Mouse (Mus musculus): ENCODE measurements around the gene Faap100. TPM values are rescaled to one million over a fixed set of nuclear protein-coding genes. Genes with fewer than 3 reads are reported as not detected.

The Faap100 gene
- polyA plus RNA-seq, 1 experiment from 2014 or later, result 74.1 TPM

GRCm38 (mm10) chr11:120373820-120374586 lies 4.6 kb downstream of the Faap100 start:
- Histone ChIP-seq H3K4me1 (peaks cover 33% of the 10 kb centered on the region), H3K36me3 (peaks cover 57% of the 10 kb centered on the region), H3K27me3 (no peaks in the 10 kb centered on the region), H3K27ac (replicated peaks) (no peak overlapping the region), H3K4me3 (no peak overlapping the region), H3K9me3 (no peaks in the 10 kb centered on the region), H3K4me2 (replicated peaks) (no peak overlapping the region), H3K9ac (replicated peaks) (no peak overlapping the region)
- ATAC-seq (replicated peaks), result no peak
- WGBS, result 73% methylated on average over 23 of the region's 23 CpGs

- no peak overlapping the region for H3K4me2 ChIP-seq (replicated peaks)
- no peak overlapping the region for H3K4me3 ChIP-seq
- H3K9me3 ChIP-seq, result no peaks in the 10 kb centered on the region
- ATAC-seq (replicated peaks), result no peak
- H3K9ac ChIP-seq (replicated peaks), result no peak overlapping the region
- no peaks in the 10 kb centered on the region for H3K27me3 ChIP-seq
- peaks cover 28% of the 10 kb centered on the region for H3K4me1 ChIP-seq
- no peak overlapping the region for H3K27ac ChIP-seq (replicated peaks)
- WGBS, result 65% methylated on average over 13 of the region's 13 CpGs
- peaks cover 60% of the 10 kb centered on the region for H3K36me3 ChIP-seq
Observed at GRCm38 (mm10) chr11:120373025-120373424, 5.5 kb downstream of the Faap100 start.

- H3K9ac ChIP-seq (replicated peaks), result no peak overlapping the region
Observed at GRCm38 (mm10) chr11:120369656-120370055, 8.9 kb downstream of the Faap100 start.

GRCm38 (mm10) chr11:120366443-120367027 lies 12.0 kb downstream of the Faap100 start:
- Histone ChIP-seq H3K36me3 (peaks cover 16% of the 10 kb centered on the region; the same call in 1 of the 2 replicates), H3K4me3 (no peak overlapping the region), H3K4me1 (peaks cover 21% of the 10 kb centered on the region), H3K9me3 (no peaks in the 10 kb centered on the region), H3K27ac (replicated peaks) (no peak overlapping the region), H3K27me3 (no peaks in the 10 kb centered on the region), H3K9ac (replicated peaks) (no peak overlapping the region), H3K4me2 (replicated peaks) (no peak overlapping the region)
- 36% methylated on average over 7 of the region's 7 CpGs for WGBS
- ATAC-seq (replicated peaks), result no peak

More at GRCm38 (mm10) chr11:120369656-120370055, 8.9 kb downstream of the Faap100 start:
- H3K27me3 ChIP-seq, result no peaks in the 10 kb centered on the region
- no peaks in the 10 kb centered on the region for H3K9me3 ChIP-seq
- 38% methylated on average over 8 of the region's 8 CpGs for WGBS
- H3K4me3 ChIP-seq, result no peak overlapping the region
- H3K4me2 ChIP-seq (replicated peaks), result no peak overlapping the region
- no peak overlapping the region for H3K27ac ChIP-seq (replicated peaks)
- peaks cover 42% of the 10 kb centered on the region for H3K36me3 ChIP-seq
- peak; percentile 49; the same call in 1 of the 2 replicates for ATAC-seq (replicated peaks)
- peaks cover 26% of the 10 kb centered on the region for H3K4me1 ChIP-seq

GRCm38 (mm10) chr11:120362891-120363290 lies 15.7 kb downstream of the Faap100 start:
- Histone ChIP-seq H3K9me3 (no peaks in the 10 kb centered on the region), H3K9ac (replicated peaks) (no peak overlapping the region), H3K27ac (replicated peaks) (no peak overlapping the region), H3K36me3 (no peaks in the 10 kb centered on the region; the same call in 1 of the 2 replicates), H3K4me2 (replicated peaks) (no peak overlapping the region), H3K4me1 (peaks cover 40% of the 10 kb centered on the region), H3K27me3 (no peaks in the 10 kb centered on the region), H3K4me3 (no peak overlapping the region)
- WGBS, result 89% methylated on average over 6 of the region's 6 CpGs
- ATAC-seq (replicated peaks), result no peak

- 65% methylated on average over 10 of the region's 10 CpGs for WGBS
Observed at GRCm38 (mm10) chr11:120361295-120361694, 17.3 kb downstream of the Faap100 start, which contains the start of gene Fscn2. Gene Fscn2, plus strand, starts transcription at chr11:120361534.

GRCm38 (mm10) chr11:120360755-120361154 lies 17.8 kb downstream of the Faap100 start:
- Histone ChIP-seq H3K9me3 (no peaks in the 10 kb centered on the region), H3K4me1 (peaks cover 35% of the 10 kb centered on the region), H3K9ac (replicated peaks) (no peak overlapping the region), H3K36me3 (no peaks in the 10 kb centered on the region), H3K4me3 (no peak overlapping the region), H3K4me2 (replicated peaks) (no peak overlapping the region), H3K27me3 (no peaks in the 10 kb centered on the region), H3K27ac (replicated peaks) (no peak overlapping the region)
- ATAC-seq (replicated peaks), result no peak
- 79% methylated on average over 5 of the region's 5 CpGs for WGBS

More at GRCm38 (mm10) chr11:120361295-120361694, 17.3 kb downstream of the Faap100 start, which contains the start of gene Fscn2:
- Histone ChIP-seq H3K4me2 (replicated peaks) (no peak within 1 kb of the TSS), H3K9me3 (no peaks in the 10 kb centered on the region), H3K9ac (replicated peaks) (no peak within 1 kb of the TSS), H3K4me3 (no peak within 1 kb of the TSS), H3K36me3 (no peaks in the 10 kb centered on the region), H3K27me3 (no peaks in the 10 kb centered on the region), H3K27ac (replicated peaks) (no peak within 1 kb of the TSS), H3K4me1 (peaks cover 41% of the 10 kb centered on the region)
- no peak for ATAC-seq (replicated peaks)

- no peak overlapping the region for H3K4me2 ChIP-seq (replicated peaks)
- H3K27me3 ChIP-seq, result no peaks in the 10 kb centered on the region
- H3K9me3 ChIP-seq, result no peaks in the 10 kb centered on the region
- H3K27ac ChIP-seq (replicated peaks), result no peak overlapping the region
- ATAC-seq (replicated peaks), result no peak
- peaks cover 34% of the 10 kb centered on the region for H3K4me1 ChIP-seq
- H3K9ac ChIP-seq (replicated peaks), result no peak overlapping the region
- H3K4me3 ChIP-seq, result no peak overlapping the region
- WGBS, result 71% methylated on average over 8 of the region's 8 CpGs
- no peaks in the 10 kb centered on the region for H3K36me3 ChIP-seq
Observed at GRCm38 (mm10) chr11:120360062-120360461, 18.5 kb downstream of the Faap100 start.

GRCm38 (mm10) chr11:120359391-120359790 lies 19.2 kb downstream of the Faap100 start:
- ATAC-seq (replicated peaks), result no peak
- WGBS, result 47% methylated on average over 6 of the region's 6 CpGs
- H3K9ac ChIP-seq (replicated peaks), result 0 out of 2 replicates have a peak overlapping the region, but pooled peaks have one; percentile 5

GRCm38 (mm10) chr11:120357791-120358401 lies 20.7 kb downstream of the Faap100 start:
- ATAC-seq (replicated peaks), result peak; percentile 89
- Histone ChIP-seq H3K4me3 (peak overlapping the region; percentile 1; the same call in 1 of the 2 replicates), H3K27me3 (no peaks in the 10 kb centered on the region), H3K36me3 (no peaks in the 10 kb centered on the region), H3K27ac (replicated peaks) (peak overlapping the region; percentile 92), H3K4me1 (peaks cover 40% of the 10 kb centered on the region), H3K9me3 (no peaks in the 10 kb centered on the region), H3K4me2 (replicated peaks) (peak overlapping the region; percentile 35), H3K9ac (replicated peaks) (0 out of 2 replicates have a peak overlapping the region, but pooled peaks have one; percentile 19)
- WGBS, result 4% methylated on average over 10 of the region's 10 CpGs

More at GRCm38 (mm10) chr11:120359391-120359790, 19.2 kb downstream of the Faap100 start:
- Histone ChIP-seq H3K4me3 (no peak overlapping the region), H3K36me3 (no peaks in the 10 kb centered on the region), H3K4me2 (replicated peaks) (no peak overlapping the region), H3K27me3 (no peaks in the 10 kb centered on the region), H3K4me1 (peaks cover 34% of the 10 kb centered on the region), H3K9me3 (no peaks in the 10 kb centered on the region), H3K27ac (replicated peaks) (0 out of 2 replicates have a peak overlapping the region, but pooled peaks have one; percentile 92)

GRCm38 (mm10) chr11:120356900-120357299 lies 21.7 kb downstream of the Faap100 start:
- Histone ChIP-seq H3K27ac (replicated peaks) (peak overlapping the region; percentile 92; the same call in 1 of the 2 replicates), H3K36me3 (no peaks in the 10 kb centered on the region), H3K4me3 (no peak overlapping the region), H3K4me2 (replicated peaks) (no peak overlapping the region), H3K9ac (replicated peaks) (no peak overlapping the region), H3K4me1 (peaks cover 46% of the 10 kb centered on the region), H3K9me3 (no peaks in the 10 kb centered on the region), H3K27me3 (no peaks in the 10 kb centered on the region)
- WGBS, result 94% methylated on average over 4 of the region's 4 CpGs
- ATAC-seq (replicated peaks), result no peak
